Mouse (Mus musculus) gastrocnemius, postnatal 36 days (tissue): ENCODE data around the gene Gm10295. TPM values are rescaled to one million over a fixed set of nuclear protein-coding genes. Genes with fewer than 3 reads are reported as not detected.

Experiments used
- DNase-seq, 2 experiments: peaks; one replicate each; pipeline ENCODE4 v3.0.0; 2022
- intact Hi-C: fragments of 180-260 bp; cut with DNase I; formaldehyde crosslinking; loops from one replicate; pipeline ENCODE4 v1.15.1; 2025
- long read RNA-seq, 2 experiments: library from polyadenylated mRNA; stranded (forward); transcript quantifications; one replicate each; pipeline ENCODE4 v2.0.0; 2021
- total RNA-seq, 2 experiments: library from RNA; stranded (reverse); gene quantifications; 2 replicates each; pipeline ENCODE4 v1.2.3; 2021

Gene Gm10295
- total RNA-seq = not detected
- long read RNA-seq, experiment 1 = 0 reads
- long read RNA-seq, experiment 2 = 0 reads

DNA sequence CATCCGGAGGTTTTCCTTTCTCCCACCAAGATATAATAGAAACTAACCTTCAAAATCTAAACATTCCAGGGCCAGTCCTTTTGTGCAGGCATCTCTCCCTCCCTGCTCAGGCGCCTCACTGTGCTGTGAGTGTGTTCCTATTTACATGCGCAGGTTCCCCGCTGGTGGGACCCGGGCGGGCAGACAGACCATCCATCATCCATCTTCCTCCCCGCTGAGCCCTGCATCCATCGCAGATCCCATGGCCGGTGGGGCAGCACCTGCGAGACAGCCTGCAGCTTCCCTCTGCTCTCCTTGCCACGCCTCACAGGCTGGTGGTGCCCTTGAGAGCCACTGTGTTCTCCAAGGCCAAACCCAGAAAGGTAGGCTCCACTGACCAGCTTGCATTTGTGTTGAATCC lies at the start of gene Gm10295:
TSS of gene Gm10295 (minus strand) at position 122 of the 400 bp plus-strand sequence.
- intact Hi-C loops = no loop called here

GRCm38 (mm10) chr7:71401032-71401431 lies 49.7 kb upstream of the Gm10295 start:
- intact Hi-C loops = no loop called here
- DNase-seq = no peak

More for the DNA sequence above, at the start of gene Gm10295:
- DNase-seq = no peak

DNA sequence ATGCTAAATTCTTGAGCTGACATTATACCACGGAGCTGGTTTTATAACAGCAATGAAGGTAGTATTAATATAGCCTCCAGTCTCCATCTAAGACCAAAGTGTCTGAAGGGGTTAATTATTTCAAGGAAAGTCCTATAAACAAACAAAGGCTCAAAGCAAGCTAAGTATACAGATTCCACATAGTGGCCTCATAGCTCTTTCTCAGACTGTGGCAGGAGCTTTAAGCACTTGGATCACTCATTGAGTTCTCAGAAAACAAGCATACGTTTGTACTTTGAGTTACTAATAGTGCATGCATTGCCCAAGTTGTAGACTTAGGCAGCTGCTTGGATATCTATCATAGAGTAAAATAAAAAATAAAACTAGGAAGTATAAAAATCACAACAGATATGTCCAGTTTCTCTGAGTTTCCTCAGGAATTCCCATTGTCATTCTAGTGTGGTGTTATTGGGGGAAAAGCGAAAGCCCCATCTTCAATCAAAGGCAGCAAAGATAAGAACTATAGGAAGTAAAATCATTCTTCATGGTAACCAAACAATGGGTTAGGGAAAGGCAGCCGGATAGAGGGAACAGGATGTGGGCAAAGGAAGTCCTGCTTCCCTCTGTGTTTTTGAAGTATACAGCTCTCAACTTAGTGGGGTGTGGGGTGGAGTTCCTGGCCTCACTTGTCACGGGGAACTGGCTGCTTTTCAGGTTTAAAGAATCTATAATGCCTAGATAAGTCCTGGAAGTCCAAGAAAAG lies 48.8 kb upstream of the Gm10295 start:
- DNase-seq = no peak
- intact Hi-C loops = no loop called here

DNA sequence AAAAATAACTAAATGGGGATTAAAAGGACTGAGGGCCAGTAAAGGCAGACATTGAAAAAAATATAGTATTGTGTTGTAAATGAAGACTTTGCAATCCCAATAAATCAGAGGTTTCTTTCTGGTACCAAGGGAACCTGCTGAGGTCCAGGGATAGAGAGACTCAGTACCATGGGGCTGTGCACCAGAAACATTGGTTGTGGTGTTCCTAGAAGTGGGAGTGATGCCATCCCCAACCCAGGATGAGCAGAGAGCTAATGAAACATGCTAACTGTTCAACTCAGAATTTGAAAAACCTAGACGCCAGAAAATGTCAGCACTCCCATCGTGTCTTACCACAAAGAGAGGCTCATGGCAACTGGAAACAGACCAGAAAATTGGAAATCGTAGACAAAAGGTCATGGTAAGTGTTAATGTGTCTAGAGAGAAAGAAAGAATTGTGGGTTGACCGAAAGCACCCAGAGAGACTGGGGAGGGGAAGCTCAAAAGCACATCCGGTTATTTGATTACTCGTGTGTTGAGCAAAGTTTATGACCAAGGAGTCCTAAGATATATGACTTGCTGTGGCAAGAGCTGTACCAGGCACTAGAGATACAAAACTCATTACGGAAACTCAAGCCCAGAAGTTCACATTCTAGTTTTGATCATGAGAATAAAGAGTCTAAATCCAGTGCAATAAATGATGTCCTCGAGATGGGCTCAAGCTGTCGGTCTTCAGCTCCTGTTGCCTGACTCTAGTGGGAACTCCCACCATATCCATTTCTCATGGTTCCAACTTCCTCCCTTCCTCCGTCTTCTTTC lies 47.9 kb upstream of the Gm10295 start:
- DNase-seq = no peak
- intact Hi-C loops = no loop called here

DNA sequence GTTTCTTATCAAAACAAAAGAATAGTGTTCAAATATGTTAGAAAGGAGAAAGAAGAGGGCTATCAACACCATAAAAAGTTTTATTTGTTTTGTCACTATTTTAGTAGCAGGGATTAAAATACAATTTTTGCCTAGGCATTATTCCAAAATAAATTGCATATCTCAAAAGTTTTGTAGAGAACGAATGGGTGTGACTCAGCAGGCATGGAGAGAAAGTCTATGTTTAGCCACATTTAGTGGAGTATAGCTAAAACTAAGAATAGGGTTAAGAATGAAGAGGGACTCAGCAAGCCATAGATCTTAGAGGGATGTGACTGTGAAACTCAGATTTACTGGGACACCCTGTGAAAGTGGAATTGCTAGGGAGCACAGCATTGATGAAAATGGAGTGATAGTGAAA lies 47.1 kb upstream of the Gm10295 start:
- intact Hi-C loops = no loop called here

GRCm38 (mm10) chr7:71392795-71393341 lies 41.6 kb upstream of the Gm10295 start:
- DNase-seq = no peak
- intact Hi-C loops = no loop called here

More for the DNA sequence above, 47.1 kb upstream of the Gm10295 start:
- DNase-seq = no peak

DNA sequence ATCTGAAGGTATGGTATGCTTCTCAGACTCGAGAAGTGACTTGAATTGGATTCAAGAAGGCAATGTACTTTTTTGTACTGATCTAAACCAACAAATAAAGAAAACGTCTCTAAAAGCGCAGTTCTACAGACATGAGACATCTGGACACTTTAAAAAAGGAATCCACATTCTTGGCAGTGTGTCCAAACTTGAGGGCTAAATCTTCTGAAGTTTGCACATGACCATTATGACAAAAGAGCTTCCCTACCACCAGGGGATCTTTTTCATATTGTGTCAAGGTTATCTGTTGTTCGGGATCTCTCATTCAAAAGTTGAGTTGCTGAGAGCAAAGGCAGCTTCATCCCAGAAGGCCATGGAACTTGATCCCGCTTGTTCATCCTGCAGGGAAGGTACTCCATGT lies 40.0 kb upstream of the Gm10295 start:
- intact Hi-C loops = no loop called here

GRCm38 (mm10) chr7:71390291-71390690 lies 39.0 kb upstream of the Gm10295 start:
- intact Hi-C loops = no loop called here
- DNase-seq = no peak

More for the DNA sequence above, 40.0 kb upstream of the Gm10295 start:
- DNase-seq = no peak

DNA sequence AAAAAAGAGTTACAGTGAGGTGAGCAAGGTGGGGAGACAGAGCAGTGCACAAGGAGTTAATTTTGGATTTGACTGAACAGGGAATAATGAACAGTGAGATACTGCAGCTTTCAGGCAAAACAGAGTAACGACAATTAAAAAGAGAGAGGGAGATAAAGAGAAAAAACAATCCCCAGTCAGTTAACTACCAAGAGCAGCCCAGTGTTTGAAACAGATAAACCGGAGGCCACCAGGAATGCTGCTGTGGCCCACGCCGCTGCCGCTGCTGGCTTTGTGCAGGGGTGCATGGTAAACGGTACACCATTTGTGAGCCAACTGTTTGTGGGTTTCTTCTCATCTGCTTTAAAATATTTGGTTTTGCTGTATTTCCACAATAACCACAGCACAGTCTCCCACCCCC lies 34.8 kb upstream of the Gm10295 start:
- no peak for DNase-seq
- intact Hi-C loops = no loop called here

GRCm38 (mm10) chr7:71384921-71385320 lies 33.6 kb upstream of the Gm10295 start:
- intact Hi-C loops = no loop called here
- no peak for DNase-seq

GRCm38 (mm10) chr7:71383341-71384130 lies 32.3 kb upstream of the Gm10295 start:
- intact Hi-C loops = no loop called here
- DNase-seq = no peak

DNA sequence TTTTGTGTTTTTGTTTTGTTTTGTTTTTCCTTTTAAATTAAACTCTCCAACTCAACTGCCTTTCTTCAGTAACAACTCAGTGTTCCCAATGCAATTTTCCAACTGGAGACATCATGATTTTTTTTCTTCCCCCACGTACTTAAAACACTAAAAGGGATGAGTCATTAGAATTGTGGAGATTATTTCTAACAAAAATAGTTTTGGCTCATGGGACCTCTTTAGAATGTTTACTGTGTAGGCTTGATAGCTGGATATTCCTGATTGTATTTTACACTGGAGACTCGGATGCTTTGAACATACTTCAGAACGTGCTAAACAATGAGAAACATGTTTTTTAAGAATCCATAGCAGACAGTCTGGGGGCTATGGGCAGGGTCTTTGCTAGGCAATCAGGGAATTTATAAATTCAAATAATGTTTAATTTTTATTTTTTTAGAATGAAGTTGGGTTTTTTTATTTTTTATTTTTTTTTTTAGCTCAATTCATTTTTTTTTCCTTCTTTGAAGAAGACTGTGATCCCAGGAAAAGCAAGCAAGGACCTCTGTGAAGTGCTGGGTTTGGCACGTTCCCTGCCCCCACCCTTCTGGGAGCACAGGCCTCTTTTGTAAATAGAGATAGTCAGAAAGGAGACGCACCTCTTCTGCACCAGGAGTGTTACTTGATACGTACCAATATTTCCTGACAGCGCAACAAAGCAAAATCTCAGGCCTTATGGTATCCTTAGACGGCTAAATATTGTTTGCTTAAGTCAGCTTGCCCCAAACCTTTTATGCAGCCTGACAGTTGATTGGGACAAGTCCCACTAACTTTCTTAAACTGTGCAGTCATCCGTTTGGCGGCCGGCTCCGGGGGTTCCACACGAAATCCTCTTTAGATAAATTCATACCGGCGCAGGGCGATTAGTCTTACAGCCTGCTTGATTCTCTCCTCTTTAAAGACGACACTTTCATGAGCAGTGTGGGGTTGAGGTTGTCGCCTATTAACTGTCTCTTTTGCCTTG lies 28.8 kb upstream of the Gm10295 start:
- intact Hi-C loops = loop anchor here (5.0 kb wide), 1 partner anchor 487 kb away; no protein-coding TSS in a partner anchor

GRCm38 (mm10) chr7:71378812-71379760 lies 27.8 kb upstream of the Gm10295 start:
- intact Hi-C loops = loop anchor here (5.0 kb wide), 1 partner anchor 488 kb away; no protein-coding TSS in a partner anchor
- DNase-seq = no peak

More for the DNA sequence above, 28.8 kb upstream of the Gm10295 start:
- DNase-seq = no peak

DNA sequence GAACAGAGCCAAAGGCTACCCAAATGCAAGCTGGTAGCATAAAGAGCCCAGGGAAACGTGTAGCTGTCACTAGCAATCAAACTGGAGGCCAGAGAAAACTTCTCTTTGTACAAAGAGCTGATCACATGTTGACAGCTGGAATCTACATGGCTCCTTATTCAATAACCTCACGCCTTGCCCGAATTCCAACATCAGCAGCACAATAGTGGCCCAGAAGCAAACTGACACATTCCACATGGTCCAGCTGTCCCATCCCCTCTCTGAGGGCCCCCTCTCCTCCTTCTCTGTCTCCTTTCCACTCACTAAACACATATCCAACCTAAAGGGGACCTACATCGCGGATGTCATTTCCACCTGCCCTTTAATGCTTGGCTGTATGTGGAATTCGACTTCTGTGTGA lies 26.7 kb upstream of the Gm10295 start:
- intact Hi-C loops = loop anchor here (5.0 kb wide), 1 partner anchor 489 kb away; no protein-coding TSS in a partner anchor
- no peak for DNase-seq

- no peak for DNase-seq
- intact Hi-C loops = loop anchor here (5.0 kb wide), 1 partner anchor 208 kb away; no protein-coding TSS in a partner anchor
These were observed 22.8 kb upstream of the Gm10295 start for GRCm38 (mm10) chr7:71374059-71374458.

GRCm38 (mm10) chr7:71371916-71372315 lies 20.6 kb upstream of the Gm10295 start:
- DNase-seq = no peak
- intact Hi-C loops = loop anchor here (5.0 kb wide), 1 partner anchor 210 kb away; no protein-coding TSS in a partner anchor

GRCm38 (mm10) chr7:71370746-71371145 lies 19.5 kb upstream of the Gm10295 start:
- intact Hi-C loops = loop anchor here (5.0 kb wide), 1 partner anchor 212 kb away; no protein-coding TSS in a partner anchor
- no peak for DNase-seq

DNA sequence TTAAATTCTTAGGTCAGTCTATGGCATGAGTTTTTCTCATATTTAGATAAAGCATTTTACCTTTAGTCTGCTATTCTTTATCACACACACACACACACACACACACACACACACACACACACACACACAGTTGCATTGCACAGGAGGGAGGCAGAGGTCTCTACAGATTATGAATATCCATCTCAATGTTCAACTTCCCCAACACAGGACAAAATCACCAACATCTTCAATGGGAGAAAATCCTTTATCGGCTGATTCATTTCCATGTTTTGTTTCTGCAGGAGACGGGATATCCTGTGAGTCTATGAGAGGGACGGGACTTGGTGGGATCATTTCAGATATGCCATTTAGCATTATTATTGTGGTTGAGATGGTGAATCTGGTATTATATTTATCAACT lies 18.8 kb upstream of the Gm10295 start:
- no peak for DNase-seq
- intact Hi-C loops = loop anchor here (5.0 kb wide), 1 partner anchor 212 kb away; no protein-coding TSS in a partner anchor
